Mouse (Mus musculus): ENCODE data around the gene Smagp. TPM values are rescaled to one million over a fixed set of nuclear protein-coding genes. Genes with fewer than 3 reads are reported as not detected.
"Not testable (repeated sequence)": the region's sequence is repeated elsewhere in the genome, so short reads cannot be mapped to it uniquely, and the experiment has no call there.

The Smagp gene
- polyA plus RNA-seq, 1 experiment from 2014 or later, result 21.7 TPM

DNA sequence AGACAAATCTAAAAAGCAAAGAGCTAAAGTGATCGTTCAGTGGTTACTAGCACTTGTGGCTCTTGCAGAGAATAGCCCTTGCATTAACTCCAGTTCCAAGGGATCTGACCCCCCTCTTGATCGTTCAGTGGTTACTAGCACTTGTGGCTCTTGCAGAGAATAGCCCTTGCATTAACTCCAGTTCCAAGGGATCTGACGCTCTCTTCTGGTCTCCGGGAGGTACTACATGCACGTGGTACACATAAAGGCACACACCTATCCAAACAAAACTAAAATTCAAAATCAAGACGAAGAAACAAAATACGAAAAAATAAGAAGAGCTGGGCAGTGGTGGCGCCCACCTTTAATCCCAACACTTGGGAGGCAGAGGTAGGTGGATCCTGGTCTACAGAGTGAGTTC, 30.1 kb downstream of the Smagp start:
- not testable (repeated sequence) for H3K4me2 ChIP-seq (ENCODE audit: low read depth, low read length); ATAC-seq; DNase-seq; H3K4me3 ChIP-seq (ENCODE audit: low read depth, low read length); H3K27me3 ChIP-seq (ENCODE audit: insufficient read depth, low read length); H3K9me3 ChIP-seq (ENCODE audit: low read length); H3K36me3 ChIP-seq (replicated peaks; ENCODE audit: insufficient read depth, low read length); H3K4me1 ChIP-seq (ENCODE audit: insufficient read depth); H3K27ac ChIP-seq (ENCODE audit: low read depth); H3K9ac ChIP-seq (replicated peaks)
- 79% methylated on average over 8 of the region's 8 CpGs for WGBS (ENCODE audit: insufficient replicate concordance)
- peak; percentile 48 for TF ChIP-seq CTCF (IDR thresholded peaks at IDR 0.05; ENCODE audit: low read depth)

DNA sequence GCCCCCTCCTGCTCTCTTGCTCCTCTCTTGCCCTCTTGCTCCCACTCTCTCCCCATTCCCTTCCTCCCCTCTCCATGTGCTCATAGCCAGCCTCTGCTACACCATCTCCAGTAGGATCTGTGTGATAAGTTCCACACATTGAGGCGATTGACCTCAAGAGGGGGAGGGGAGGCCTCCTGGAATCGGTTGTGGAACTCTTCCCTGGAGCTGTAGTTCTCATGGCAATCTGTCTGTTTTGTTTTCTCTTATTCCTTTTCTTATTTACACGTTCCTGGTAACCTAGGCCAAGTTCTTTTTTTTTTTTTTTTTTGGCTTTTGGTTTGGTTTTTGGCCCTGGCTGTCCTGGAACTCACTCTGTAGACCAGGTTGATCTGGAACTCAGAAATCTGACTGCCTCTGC, 35.1 kb downstream of the Smagp start:
- TF ChIP-seq CTCF (IDR thresholded peaks at IDR 0.05; ENCODE audit: low read depth), result no peak
- no peak for TF ChIP-seq EP300 (IDR thresholded peaks at IDR 0.05; ENCODE audit: low read depth)
- no peak for ATAC-seq
- peaks cover 31% of the 10 kb centered on the region for H3K27me3 ChIP-seq (ENCODE audit: insufficient read depth, low read length)
- 47% methylated on average over 3 of the region's 3 CpGs for WGBS (ENCODE audit: insufficient replicate concordance)
- H3K4me2 ChIP-seq (ENCODE audit: low read depth, low read length), result no peak overlapping the region
- no peak overlapping the region for H3K9ac ChIP-seq (replicated peaks)
- no peaks in the 10 kb centered on the region for H3K9me3 ChIP-seq (ENCODE audit: low read length)
- DNase-seq, result no peak
- peaks cover 10% of the 10 kb centered on the region for H3K4me1 ChIP-seq (ENCODE audit: insufficient read depth)
- no peak overlapping the region for H3K27ac ChIP-seq (ENCODE audit: low read depth)
- H3K36me3 ChIP-seq (replicated peaks; ENCODE audit: insufficient read depth, low read length), result no peaks in the 10 kb centered on the region
- no peak overlapping the region for H3K4me3 ChIP-seq (ENCODE audit: low read depth, low read length)

DNA sequence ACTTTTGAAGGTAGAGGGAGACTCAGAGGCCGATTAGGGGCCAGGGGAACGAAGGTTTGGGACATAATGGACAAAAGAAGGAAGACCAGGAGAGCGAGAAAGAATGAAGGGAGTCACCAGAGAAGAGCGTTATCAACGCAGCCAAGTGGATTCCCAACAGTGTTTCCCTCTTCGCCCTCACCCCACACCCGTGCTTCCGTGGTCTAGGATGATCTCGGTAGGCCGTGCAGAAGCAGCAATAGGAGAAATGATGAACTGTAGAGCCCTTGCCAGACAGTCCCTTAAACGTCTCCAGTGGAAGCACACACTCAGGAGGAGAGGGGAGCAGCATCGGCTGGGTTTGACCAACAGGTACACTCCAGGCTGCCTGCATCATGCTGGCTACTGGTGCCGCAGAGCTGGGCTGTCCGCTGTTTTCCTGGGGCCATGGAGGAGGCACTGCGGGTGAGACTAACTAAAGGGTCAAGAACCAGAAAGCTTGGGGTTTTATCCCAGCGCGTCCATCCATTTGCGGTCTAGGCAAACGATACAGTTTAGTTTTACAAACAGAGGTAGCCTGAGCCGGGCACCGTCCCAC, 36.0 kb downstream of the Smagp start:
- ATAC-seq (no peak), DNase-seq (no peak)
- H3K9ac ChIP-seq (replicated peaks), result no peak overlapping the region
- peak overlapping the region; percentile 69 for H3K4me3 ChIP-seq (ENCODE audit: low read depth, low read length)
- TF ChIP-seq EP300 (IDR thresholded peaks at IDR 0.05; ENCODE audit: low read depth) (no peak), CTCF (IDR thresholded peaks at IDR 0.05; ENCODE audit: low read depth) (0 out of 2 replicates have a peak, but pooled peaks have one; percentile 3)
- H3K27me3 ChIP-seq (ENCODE audit: insufficient read depth, low read length), result peaks cover 31% of the 10 kb centered on the region
- no peaks in the 10 kb centered on the region for H3K36me3 ChIP-seq (replicated peaks; ENCODE audit: insufficient read depth, low read length)
- H3K27ac ChIP-seq (ENCODE audit: low read depth), result no peak overlapping the region
- H3K4me1 ChIP-seq (ENCODE audit: insufficient read depth), result peaks cover 10% of the 10 kb centered on the region
- H3K4me2 ChIP-seq (ENCODE audit: low read depth, low read length), result peak overlapping the region; percentile 97
- 23% methylated on average over 21 of the region's 21 CpGs for WGBS (ENCODE audit: insufficient replicate concordance)
- H3K9me3 ChIP-seq (ENCODE audit: low read length), result no peaks in the 10 kb centered on the region

DNA sequence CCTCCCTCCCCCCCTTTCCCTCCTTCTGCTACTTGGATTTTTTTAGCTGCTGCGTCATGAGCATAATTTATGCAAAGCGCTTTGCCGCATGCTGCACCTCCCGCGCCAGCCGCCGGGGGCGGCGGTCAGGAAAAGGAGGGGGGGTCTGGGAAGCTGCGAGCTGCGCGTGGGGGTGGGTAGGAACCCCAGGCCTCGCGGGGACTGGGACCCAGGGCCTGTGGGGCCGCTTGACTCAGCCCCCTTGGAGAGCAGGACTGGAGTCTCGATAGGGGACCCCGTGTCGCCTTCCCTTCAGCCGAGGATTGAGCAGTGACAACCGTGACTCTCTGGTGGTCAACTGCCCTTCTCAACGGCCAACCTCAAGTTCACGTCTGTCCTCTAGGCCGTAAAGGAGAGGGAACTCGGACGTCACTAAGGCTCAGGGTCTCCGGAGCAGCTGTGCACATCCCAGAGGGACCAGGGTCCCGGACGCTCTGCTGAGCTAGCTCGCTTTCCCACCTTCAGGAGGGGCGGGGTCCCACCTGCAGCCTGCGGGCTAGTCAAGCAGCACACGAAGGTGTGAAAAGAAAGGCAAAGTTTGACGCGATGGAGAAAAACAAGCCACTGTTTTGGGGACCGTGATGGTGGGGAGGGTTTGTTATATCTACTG, 36.6 kb downstream of the Smagp start:
- H3K9me3 ChIP-seq (ENCODE audit: low read length), result no peaks in the 10 kb centered on the region
- TF ChIP-seq CTCF (IDR thresholded peaks at IDR 0.05; ENCODE audit: low read depth), result peak; percentile 59
- no peak for TF ChIP-seq EP300 (IDR thresholded peaks at IDR 0.05; ENCODE audit: low read depth)
- peak overlapping the region; percentile 76 for H3K9ac ChIP-seq (replicated peaks)
- H3K4me2 ChIP-seq (ENCODE audit: low read depth, low read length), result peak overlapping the region; percentile 97
- peaks cover 10% of the 10 kb centered on the region for H3K4me1 ChIP-seq (ENCODE audit: insufficient read depth)
- DNase-seq (peak; percentile 69), ATAC-seq (peak; percentile 73)
- peaks cover 31% of the 10 kb centered on the region for H3K27me3 ChIP-seq (ENCODE audit: insufficient read depth, low read length)
- WGBS (ENCODE audit: insufficient replicate concordance), result 6% methylated on average over 35 of the region's 35 CpGs
- peak overlapping the region; percentile 69 for H3K4me3 ChIP-seq (ENCODE audit: low read depth, low read length)
- H3K27ac ChIP-seq (ENCODE audit: low read depth), result peak overlapping the region; percentile 55
- no peaks in the 10 kb centered on the region for H3K36me3 ChIP-seq (replicated peaks; ENCODE audit: insufficient read depth, low read length)

DNA sequence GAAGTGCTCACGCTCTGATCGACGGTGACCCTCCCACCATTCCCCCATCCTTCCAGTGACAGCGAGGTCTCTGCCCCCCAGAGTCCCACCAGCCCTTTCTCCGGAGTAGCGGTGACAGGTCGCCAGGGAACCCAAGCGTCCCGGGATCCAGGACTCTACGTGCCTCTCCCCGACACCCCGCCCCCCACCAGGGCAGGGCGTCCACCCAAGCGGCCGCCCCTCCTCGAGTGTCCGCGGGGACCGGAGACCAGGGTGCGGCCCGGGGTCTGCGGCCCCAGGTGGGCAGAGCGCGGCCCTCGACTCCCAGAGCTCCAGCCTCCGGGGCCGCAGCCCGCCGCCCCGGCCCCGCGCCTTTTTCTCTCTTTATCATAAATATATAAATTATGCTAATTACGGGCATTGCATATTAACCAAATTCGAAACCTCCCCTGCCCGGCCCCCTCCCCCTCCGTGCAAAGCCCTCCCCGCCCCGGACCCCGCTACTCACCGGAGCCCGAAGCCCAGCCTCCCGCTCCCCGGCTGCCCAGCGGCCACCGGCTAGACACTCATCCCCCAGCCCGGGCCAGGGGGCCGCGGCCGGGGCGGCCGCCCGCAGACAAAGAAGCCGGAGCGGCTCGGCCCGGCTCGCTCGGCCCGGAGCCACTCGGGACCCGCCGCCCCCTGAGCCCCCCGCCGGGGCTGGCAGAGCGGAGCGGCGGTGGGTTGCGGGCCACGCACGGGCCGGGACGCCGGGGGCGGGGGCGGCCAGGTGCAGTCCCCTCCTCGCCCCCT, 37.3 kb downstream of the Smagp start, which contains the start of gene Pou6f1:
TSS of gene Pou6f1 (minus strand) at position 709 of the 771 bp plus-strand sequence.
- DNase-seq (peak; percentile 42), ATAC-seq (peak; percentile 60)
- H3K9ac ChIP-seq (replicated peaks), result peak within 1 kb of the TSS; percentile 76
- H3K9me3 ChIP-seq (ENCODE audit: low read length), result no peaks in the 10 kb centered on the region
- H3K4me2 ChIP-seq (ENCODE audit: low read depth, low read length), result peak within 1 kb of the TSS; percentile 97
- peaks cover 31% of the 10 kb centered on the region for H3K27me3 ChIP-seq (ENCODE audit: insufficient read depth, low read length)
- H3K36me3 ChIP-seq (replicated peaks; ENCODE audit: insufficient read depth, low read length), result no peaks in the 10 kb centered on the region
- peak within 1 kb of the TSS; percentile 55 for H3K27ac ChIP-seq (ENCODE audit: low read depth)
- TF ChIP-seq CTCF (IDR thresholded peaks at IDR 0.05; ENCODE audit: low read depth), result no peak
- TF ChIP-seq EP300 (IDR thresholded peaks at IDR 0.05; ENCODE audit: low read depth), result no peak
- H3K4me3 ChIP-seq (ENCODE audit: low read depth, low read length), result peak within 1 kb of the TSS; percentile 69
- H3K4me1 ChIP-seq (ENCODE audit: insufficient read depth), result peaks cover 10% of the 10 kb centered on the region
- under 1% methylated on average over 71 of the region's 76 CpGs for WGBS (ENCODE audit: insufficient replicate concordance)

DNA sequence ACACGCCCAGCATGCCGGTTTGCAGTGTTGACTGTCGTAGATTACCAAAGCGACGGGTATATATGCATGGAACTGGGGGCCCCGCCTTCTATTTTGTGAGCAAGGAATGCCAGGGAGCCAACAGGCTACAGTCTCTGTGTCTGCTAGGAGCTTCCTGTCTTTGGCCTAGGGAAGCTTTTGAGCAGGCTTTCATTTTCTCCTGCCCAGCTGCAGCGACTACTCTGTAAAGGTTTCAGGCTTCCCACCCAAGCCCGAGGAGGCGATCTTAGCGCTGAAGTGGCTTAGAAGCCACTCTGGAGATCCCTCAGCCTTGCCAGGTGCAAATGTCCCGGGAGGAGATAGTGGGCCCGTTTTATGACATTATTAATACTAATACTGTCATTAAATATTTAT, 37.9 kb downstream of the Smagp start:
- Histone ChIP-seq H3K9me3 (ENCODE audit: low read length) (no peaks in the 10 kb centered on the region), H3K4me2 (ENCODE audit: low read depth, low read length) (peak overlapping the region; percentile 97), H3K27ac (ENCODE audit: low read depth) (peak overlapping the region; percentile 55; the same call in 1 of the 2 replicates), H3K9ac (replicated peaks) (peak overlapping the region; percentile 76), H3K4me1 (ENCODE audit: insufficient read depth) (peaks cover 10% of the 10 kb centered on the region), H3K36me3 (replicated peaks; ENCODE audit: insufficient read depth, low read length) (no peaks in the 10 kb centered on the region), H3K4me3 (ENCODE audit: low read depth, low read length) (peak overlapping the region; percentile 69), H3K27me3 (ENCODE audit: insufficient read depth, low read length) (peaks cover 31% of the 10 kb centered on the region)
- 3% methylated on average over 12 of the region's 12 CpGs for WGBS (ENCODE audit: insufficient replicate concordance)
- peak; percentile 26; the same call in 1 of the 2 replicates for ATAC-seq
- peak; percentile 34 for DNase-seq
- no peak for TF ChIP-seq CTCF (IDR thresholded peaks at IDR 0.05; ENCODE audit: low read depth)
- no peak for TF ChIP-seq EP300 (IDR thresholded peaks at IDR 0.05; ENCODE audit: low read depth)
